Mouse (Mus musculus): ENCODE data around the gene Lipi.

DNA sequence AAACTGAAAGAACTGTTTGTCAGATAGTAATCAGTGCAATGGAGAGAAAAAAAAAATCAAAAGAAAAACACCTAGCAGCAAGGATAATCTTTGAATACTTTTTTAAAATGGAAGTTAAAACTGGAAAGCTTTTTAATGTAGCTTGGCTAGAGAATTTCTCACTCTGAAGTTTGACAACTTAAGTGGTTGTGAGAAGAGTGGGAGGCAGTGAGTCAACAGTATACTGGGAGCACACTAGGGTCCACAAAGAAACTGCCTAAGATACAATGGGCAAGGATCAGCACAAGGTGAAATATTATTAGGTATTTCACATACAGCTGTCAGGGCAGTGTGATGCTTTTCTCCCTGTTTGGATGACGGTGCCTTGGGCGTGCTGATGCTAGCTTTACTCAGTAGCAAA, 23.0 kb downstream of the Lipi start:
- no peak for TF ChIP-seq POLR2A (IDR thresholded peaks at IDR 0.05; ENCODE audit: low read depth, low read length)
- no peak for TF ChIP-seq MYC (IDR thresholded peaks at IDR 0.05; ENCODE audit: low read depth, low read length)
- TF ChIP-seq CTCF (conservative IDR thresholded peaks at IDR 0.05 in 1 of 2, IDR thresholded peaks at IDR 0.05 in 1 of 2; ENCODE audit: low read depth in 2 of 2, low read length in 2 of 2): no peak
- no peak for TF ChIP-seq IRF4 (IDR thresholded peaks at IDR 0.05; ENCODE audit: low read depth, low read length)
- no peak for TF ChIP-seq ZKSCAN1 (IDR thresholded peaks at IDR 0.05; ENCODE audit: borderline replicate concordance, low read depth, low read length)
- TF ChIP-seq EP300 (IDR thresholded peaks at IDR 0.05; ENCODE audit: low read length): no peak
- TF ChIP-seq USF1 (IDR thresholded peaks at IDR 0.05; ENCODE audit: low read depth, low read length): no peak
- no peak for TF ChIP-seq ZC3H11A (IDR thresholded peaks at IDR 0.05; ENCODE audit: low read depth, low read length)

All from CH12.LX (cell line).